Mouse (Mus musculus) right cerebral cortex, adult 2 months (tissue): Measurements from ENCODE around the gene Rnf187.

Experiments
- DNase-seq, 2 experiments: peaks; one replicate each; pipeline ENCODE4 v3.0.0; 2021 to 2022; ENCODE audit warnings: low spot score in 2 of 2

Rnf187 gene

GRCm38 (mm10) chr11:58947798-58948528 is 9.2 kb upstream of the Rnf187 start:
- peak; percentile 70 to 77 for DNase-seq

- no peak for DNase-seq
Observed at GRCm38 (mm10) chr11:58947306-58947705, 8.6 kb upstream of the Rnf187 start.

- DNase-seq: no peak
Observed at GRCm38 (mm10) chr11:58944136-58944535, 5.4 kb upstream of the Rnf187 start.

- no peak for DNase-seq
Observed at GRCm38 (mm10) chr11:58939088-58939439, 348 bp upstream of the Rnf187 start.

GRCm38 (mm10) chr11:58937909-58938308 is 807 bp downstream of the Rnf187 start:
- DNase-seq: no peak

GRCm38 (mm10) chr11:58931576-58931975 is 7.1 kb downstream of the Rnf187 start:
- DNase-seq: no peak

- DNase-seq: no peak
Observed at GRCm38 (mm10) chr11:58930254-58930653, 8.5 kb downstream of the Rnf187 start.

- no peak for DNase-seq
Observed at GRCm38 (mm10) chr11:58929641-58930040, 9.1 kb downstream of the Rnf187 start.

GRCm38 (mm10) chr11:58929055-58929454 is 9.7 kb downstream of the Rnf187 start:
- DNase-seq: no peak

GRCm38 (mm10) chr11:58927790-58928651 is 10.7 kb downstream of the Rnf187 start:
- DNase-seq: peak in 1 of 2 experiments; percentile 44

- DNase-seq: no peak
Observed at GRCm38 (mm10) chr11:58927053-58927452, 11.7 kb downstream of the Rnf187 start.

GRCm38 (mm10) chr11:58926651-58927050 is 12.1 kb downstream of the Rnf187 start:
- no peak for DNase-seq

GRCm38 (mm10) chr11:58922420-58922819 is 16.3 kb downstream of the Rnf187 start:
- no peak for DNase-seq

GRCm38 (mm10) chr11:58918759-58919158 is 20.0 kb downstream of the Rnf187 start:
- DNase-seq: no peak

GRCm38 (mm10) chr11:58917745-58918366 is 20.9 kb downstream of the Rnf187 start, which contains the start of gene Btnl10:
Gene Btnl10 (plus strand): TSS chr11:58917908.
- DNase-seq: no peak

- DNase-seq: no peak
Observed at GRCm38 (mm10) chr11:58916879-58917744, 21.6 kb downstream of the Rnf187 start.

GRCm38 (mm10) chr11:58914461-58915028 is 24.2 kb downstream of the Rnf187 start:
- peak in 1 of 2 experiments; percentile 34 for DNase-seq

GRCm38 (mm10) chr11:58913776-58914175 is 24.9 kb downstream of the Rnf187 start:
- DNase-seq: no peak

GRCm38 (mm10) chr11:58904838-58905237 is 33.9 kb downstream of the Rnf187 start:
- DNase-seq: no peak

- DNase-seq: no peak
Observed at GRCm38 (mm10) chr11:58904410-58904718, 34.4 kb downstream of the Rnf187 start.
